Mouse (Mus musculus) frontal cortex, adult 2 months (tissue): Measurements from ENCODE around the gene Gm42420. TPM values are rescaled to one million over a fixed set of nuclear protein-coding genes. Genes with fewer than 3 reads are reported as not detected.

Experiments used
- DNase-seq, 2 experiments: peaks; one replicate each; pipeline ENCODE4 v3.0.0; 2022; ENCODE audit warnings: low spot score in 1 of 2; ENCODE audit errors: extremely low spot score in 1 of 2
- polyA plus RNA-seq: library from polyadenylated mRNA; depleted of rRNA; stranded (reverse); fragments of >200 nt; gene quantifications from 2 replicates; pipeline ENCODE4 v1.2.3, GENCODE M21; 2012

Gene Gm42420
- polyA plus RNA-seq, 1 experiment, result 2.2 TPM

DNA sequence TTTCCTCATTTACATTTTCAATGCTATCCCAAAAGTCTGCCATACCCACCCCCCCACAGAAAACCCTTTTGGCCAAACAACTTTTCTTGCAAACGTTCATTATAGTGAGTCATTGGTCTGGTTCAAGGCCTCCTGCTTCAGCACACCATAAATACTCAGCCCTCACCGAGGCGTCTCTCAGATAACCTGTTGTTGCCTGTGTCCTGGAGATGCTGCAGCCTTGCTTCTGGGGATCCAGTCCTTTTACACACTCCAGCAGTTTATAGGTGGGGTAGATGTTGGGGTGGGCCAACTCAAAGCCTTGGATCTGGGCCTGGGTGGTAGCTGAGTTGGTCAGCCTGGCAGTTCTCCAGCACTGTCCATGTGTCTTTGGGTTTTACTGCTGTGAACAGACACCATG is 15.1 kb upstream of the Gm42420 start:
- no peak for DNase-seq

DNA sequence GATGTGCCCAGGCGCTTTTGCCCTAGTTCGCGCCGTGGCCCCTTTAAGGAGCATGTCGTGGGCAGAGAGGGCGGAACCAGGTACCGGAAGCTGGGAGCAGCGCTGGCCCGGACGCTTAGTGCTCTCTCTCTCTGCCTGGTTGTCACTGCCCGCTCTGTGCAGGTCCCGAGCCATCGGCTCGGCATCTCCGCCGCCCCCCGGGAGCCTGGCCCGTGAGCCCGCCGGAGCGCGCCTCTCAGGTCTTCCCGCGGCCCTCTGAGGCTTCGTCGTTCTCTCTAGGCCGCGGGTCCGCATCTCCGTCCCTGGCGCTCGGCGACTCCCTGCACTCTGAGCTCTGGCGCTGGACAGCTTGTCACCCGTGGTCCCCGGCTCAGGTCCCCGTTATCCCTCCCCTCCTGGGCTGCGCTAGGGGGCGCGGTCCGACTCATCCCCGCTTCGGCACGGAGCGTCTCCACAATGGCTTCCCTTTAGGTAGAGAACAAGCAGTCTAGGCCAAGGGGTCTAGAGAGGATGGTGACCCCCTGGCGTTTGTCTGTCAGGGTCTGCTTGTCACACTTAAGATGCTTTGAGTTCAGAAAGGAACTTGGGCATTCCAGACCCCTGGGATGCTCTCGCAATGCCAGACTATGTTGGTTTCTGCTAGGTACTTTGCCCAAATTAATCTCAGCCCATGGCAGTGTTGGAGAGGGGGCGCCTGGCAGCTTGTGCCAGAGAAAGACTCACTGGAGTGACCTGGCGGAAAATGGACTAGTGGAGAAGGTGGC is 11.6 kb upstream of the Gm42420 start, which contains the start of gene Adck2:
Adck2 (plus strand) TSS at position 83 of the 764 bp plus-strand sequence.
- DNase-seq, result peak in 1 of 2 experiments; percentile 85

DNA sequence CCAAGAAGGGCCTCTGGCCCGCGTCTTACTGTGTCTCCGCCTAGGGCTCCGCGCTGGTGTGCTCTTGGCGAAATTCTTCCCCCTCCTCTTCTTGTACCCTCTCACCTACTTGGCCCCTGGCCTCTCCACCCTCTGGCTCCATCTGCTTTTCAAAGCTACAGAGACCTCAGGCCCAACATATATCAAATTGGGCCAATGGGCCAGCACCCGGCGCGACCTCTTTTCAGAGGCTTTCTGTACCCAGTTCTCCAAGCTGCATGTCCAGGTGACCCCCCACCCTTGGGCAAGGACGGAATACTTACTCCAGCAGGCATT is 11.0 kb upstream of the Gm42420 start:
- no peak for DNase-seq

DNA sequence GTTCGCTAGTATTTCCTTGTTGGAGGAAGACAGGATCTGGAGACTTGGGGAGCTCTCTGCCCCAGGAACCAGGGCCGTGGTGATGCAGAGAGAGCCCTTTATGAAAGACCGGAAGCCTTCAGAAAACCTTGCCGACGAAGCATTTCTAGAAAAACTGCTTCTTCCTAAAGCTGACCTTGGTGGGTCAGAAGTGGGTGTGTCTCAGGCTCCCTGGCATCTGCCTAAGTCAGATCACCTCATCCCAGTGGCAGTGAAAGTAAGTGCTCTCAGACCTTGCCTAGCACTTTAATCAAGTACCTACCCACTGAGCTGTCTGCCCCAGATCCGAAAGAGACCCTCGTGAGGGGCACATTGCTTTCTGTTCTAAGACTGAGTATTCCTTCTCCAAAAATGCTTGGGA is 10.6 kb upstream of the Gm42420 start:
- no peak for DNase-seq

DNA sequence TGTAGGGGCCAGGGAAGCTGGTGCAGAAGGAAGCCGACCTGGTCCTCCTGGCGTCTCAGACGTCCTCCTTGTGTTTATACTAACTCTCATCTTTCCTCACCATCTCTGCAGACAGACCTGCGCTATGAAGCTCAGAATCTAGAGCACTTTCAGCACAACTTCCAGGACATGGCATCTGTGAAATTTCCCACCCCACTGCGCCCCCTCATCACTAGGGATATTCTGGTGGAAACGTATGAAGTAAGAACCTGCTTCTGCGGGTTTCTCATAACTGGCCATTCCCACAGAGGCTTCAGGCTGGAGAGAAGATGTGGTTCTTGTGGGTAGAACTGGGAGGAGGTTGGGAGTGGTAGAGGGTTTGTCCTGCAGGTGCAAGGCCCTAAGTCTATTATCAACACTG is 6.0 kb upstream of the Gm42420 start:
- peak; percentile 38 to 60 for DNase-seq

DNA sequence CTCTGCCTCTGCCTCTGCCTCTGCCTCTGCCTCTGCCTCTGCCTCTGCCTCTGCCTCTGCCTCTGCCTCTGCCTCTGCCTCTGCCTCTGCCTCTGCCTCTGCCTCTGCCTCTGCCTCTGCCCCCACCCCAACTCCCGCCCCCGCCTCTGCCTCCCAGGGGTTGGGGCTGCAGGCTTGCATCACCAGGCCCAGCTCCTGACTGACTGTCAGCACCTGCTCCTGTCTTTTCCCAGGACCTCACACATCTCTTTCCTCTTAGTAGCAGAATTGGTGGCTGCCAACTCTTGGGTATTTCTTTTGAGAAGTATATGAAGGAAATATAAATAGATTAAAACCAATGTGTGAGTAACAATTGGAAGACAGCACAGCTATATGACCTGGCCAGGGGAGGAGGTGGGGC is 5.0 kb upstream of the Gm42420 start:
- DNase-seq, result no peak

DNA sequence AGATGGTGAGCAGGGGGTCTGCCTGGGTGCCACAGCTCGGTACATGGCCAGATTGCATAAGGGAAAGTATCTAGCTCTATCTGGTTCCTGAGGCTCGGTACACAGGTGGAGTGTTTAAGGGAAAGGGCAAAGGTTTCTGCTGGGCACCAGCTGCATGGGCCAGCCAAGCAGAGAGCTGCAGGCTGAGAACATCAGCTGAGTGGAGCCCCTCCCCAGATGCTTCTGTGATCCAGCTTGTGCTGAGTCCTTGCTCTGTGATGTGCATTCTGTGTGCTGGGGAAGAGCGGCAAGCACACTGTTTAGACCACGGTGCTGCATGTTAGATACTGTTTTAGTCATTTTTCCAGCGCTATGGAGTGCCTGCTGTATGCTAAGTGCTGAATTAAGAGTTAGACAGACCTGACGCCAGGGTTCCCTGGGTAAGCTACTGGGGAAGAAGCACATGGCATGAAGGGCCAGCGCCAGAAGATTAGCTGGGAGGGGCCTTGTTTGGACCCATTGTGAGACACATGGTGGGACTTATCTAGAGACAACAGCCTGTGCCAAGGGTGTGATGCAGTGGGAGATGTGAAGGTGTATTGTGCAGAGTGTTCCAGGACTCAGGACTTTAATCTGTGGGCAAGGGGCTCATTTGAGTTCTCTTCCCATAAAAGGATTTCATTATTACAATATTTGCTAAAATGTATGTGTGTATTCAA is 4.3 kb upstream of the Gm42420 start:
- DNase-seq, result no peak

DNA sequence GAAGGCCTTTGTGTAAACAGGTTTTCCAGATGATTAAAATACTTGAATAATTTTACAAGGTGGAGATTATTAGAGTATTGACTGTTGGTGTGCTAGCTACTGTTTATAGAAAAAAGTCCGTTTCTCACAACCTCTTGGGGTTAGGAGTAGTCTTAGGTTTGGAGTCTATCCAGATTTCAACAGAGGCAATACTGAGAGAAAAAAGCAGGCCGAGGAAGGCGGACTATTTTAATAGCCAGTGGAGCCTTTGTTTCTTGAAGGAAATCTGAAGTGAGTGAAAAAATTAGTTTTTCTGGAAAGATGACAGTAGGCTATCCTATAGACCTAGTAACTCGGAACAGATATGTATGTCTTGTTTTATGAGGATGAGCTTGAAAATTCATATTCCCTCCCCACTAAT is 5.9 kb downstream of the Gm42420 start:
- no peak for DNase-seq

DNA sequence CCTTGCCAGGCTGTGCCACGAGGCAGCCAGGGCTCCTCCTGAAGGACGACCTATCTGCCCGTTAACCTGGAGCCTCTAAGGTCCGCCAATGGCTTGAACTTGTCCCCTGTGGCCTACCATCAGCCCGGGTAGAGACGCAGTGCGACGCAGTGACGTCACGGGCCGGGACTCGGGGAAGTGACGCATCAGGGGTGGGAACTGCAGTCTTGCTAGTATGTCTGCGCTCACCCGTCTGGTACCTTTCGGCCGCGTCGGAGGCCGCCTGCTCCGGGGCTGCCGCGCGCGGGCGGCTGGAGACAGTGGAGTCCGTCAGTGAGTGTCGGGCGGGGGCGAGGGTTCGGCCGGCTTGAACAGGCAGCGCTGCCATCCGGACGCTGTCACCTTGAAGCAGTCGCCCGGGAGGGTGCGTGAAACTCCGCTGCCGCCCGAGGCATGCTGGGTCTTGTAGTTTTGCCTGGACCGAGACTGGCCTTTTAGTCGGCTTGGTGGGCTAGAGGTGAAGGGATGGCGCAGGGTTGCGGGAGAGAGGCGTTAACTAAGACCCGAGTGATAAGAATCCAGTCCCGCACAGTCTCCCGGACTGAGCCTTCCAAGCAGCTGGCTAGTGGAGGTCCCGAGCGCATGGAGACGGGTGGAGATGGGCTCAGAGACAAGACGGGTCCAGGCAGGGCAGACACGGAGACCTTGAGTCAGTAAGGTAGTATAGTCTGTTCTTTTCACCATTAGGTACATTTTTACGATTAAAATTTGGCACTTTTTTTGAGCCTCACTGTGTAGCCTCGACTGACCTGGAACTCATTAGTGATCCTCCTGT is 7.1 kb downstream of the Gm42420 start, which contains the start of gene Ndufb2:
Ndufb2 (plus strand) TSS at position 174 of the 814 bp plus-strand sequence.
- peak; percentile 91 to 95 for DNase-seq

DNA sequence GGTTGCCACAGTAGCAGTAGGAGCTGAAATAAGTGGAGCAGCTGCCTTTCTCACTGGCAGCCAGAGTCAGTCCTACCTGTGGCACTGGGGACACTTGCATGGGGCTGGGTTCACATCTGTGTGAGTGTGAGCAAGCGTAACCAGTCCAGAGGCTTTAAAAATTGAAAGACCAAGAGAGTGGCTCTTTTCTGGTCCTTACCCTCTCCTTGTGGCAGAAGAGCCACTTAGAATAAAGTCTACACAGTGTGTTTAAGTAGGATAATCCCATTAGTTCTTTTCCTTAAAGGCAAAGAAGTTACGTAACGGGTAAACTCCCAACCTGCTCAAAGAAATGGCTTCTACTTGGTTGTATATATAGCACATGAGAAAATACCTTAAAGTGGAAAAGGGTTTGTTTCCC is 15.3 kb downstream of the Gm42420 start:
- DNase-seq, result no peak

DNA sequence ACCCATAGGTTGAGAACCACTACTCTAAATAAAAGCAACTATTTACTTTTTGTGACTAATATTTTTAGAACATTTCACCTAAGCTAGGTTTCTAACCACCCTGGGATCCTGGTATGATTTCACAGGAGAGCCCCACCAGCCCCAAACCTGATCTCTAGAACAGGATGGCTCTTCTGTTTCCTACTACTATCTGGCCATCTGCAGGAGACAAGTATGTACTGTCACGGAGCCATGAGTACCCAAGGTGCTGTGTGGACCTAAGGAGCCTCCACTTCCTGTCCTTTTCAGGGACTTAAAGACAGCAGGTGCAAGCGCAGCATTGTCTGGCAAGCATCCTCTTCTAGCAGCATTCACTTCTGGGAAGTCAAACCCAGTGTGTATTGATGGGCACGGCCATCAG is 16.3 kb downstream of the Gm42420 start:
- no peak for DNase-seq

DNA sequence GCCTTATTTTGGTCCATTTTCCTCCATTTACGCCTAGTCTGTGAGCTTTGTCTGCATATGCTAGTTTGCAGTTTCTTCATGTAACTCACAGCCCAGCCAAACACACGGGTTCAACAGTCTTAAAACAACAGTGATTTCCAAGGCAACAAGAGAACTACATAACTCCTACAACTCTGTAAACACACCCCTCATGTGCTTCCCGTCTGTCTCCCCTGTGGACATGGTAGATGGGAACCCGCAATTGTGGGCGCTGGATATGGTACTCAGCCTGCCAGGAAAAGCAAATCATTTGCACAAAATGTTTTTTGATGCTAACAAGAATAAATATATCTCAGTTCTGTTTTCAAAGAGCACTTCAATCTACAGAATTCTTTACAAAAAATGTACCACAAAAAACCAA is 19.0 kb downstream of the Gm42420 start:
- no peak for DNase-seq

DNA sequence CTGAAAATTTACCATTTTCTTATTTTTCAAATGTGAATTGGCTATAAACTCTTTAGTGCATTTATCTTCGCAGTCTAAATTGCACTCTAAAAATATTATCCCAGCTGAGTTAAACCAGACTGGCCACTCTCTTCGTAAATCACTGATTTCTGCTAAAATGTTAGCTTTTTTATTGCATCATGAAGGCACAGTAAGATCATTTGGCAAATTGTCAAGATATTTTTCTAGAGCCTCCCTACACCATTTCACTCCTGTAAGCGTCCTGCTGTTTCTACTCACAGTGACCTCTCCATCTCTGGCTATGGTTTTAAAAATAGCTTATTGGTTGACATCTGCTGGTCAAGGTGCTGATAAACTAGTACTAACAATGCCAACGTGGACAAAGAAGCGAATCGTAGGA is 20.5 kb downstream of the Gm42420 start:
- no peak for DNase-seq

DNA sequence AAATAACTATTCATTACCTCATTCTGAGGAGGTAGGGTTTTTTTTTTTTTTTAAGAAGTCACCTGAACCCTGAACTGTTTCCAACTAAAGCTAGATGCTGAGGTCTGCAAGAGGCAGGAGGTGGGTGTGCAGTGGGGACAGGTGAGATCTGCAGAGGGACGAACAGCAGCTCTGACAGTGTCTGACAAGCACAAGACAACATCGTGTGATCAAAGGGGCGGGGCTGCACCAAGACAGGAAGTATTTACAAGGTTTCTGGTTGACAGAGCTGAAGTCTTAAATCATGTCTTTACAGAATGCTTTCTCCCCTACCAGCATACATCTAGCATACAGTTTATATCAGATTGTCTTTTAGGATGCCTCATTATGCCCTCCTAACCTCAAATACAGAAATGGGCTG is 21.3 kb downstream of the Gm42420 start:
- DNase-seq, result no peak

DNA sequence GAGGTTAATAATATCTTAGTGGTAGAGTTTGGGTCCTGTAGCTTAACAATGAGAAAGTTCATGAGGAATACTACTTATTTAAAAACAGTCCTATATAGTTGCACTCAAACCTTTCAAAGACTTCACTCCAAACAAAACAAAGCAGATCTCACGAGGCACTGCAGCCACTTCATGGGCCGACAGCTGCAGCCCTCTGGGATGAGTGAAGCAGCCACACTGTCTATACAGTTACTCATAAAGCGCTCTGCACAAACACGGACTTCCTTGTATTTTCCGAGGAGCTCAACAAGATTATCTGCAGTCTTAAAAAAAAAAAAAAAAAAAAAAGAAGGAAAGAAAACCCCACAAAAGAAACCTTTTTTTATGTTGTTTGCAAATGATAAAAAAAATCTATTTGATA is 21.8 kb downstream of the Gm42420 start:
- no peak for DNase-seq

DNA sequence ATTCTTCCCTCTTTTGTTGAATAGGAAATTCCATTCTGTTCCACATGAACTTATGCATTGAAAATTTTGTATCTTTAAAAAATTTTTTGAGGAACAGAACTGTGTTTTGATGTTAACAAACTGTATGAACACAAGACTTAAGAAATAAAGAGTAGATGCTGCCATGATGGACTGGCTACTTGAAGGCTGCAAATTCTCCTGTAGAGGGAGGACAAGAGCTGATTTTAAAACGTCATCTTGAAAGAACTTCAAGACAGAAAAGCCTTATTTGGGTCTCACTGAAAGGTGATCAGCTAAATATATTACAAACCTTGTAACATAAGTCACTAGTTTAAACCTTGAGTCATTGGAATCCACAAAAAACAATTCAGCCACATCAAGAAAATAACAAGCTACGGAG is 24.7 kb downstream of the Gm42420 start:
- no peak for DNase-seq

DNA sequence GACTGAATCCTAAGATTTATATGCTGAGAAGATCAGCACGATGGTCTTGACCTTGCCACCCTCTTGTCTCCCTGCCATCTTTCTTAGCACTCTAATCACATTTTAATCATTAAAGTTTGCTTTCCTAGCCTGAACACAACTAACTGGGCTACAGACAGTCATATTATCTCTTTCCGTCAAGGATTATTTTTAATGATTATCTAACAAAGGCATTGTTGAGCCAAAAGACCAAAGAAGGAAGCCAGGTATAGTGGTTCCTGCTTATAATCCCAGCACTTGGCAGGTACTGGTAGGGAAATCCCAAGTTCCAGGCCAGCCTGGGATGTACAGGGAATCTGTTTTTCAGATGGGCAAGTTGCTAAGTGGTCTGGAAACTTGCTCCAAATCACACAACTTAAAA is 25.7 kb downstream of the Gm42420 start:
- DNase-seq, result no peak
